Mouse (Mus musculus) adrenal gland, postnatal 25 days (tissue): Measurements from ENCODE around the gene Gpd2. TPM values are rescaled to one million over a fixed set of nuclear protein-coding genes. Genes with fewer than 3 reads are reported as not detected.

Source experiments
- DNase-seq: peaks from one replicate; pipeline ENCODE4 v3.0.0; 2021; ENCODE audit warnings: mixed read lengths
- total RNA-seq: library from RNA; stranded (reverse); gene quantifications from 2 replicates; pipeline ENCODE4 v1.2.3, GENCODE M21; 2021

The Gpd2 gene
- total RNA-seq, 1 experiment from 2014 or later = 94.8 TPM

DNA sequence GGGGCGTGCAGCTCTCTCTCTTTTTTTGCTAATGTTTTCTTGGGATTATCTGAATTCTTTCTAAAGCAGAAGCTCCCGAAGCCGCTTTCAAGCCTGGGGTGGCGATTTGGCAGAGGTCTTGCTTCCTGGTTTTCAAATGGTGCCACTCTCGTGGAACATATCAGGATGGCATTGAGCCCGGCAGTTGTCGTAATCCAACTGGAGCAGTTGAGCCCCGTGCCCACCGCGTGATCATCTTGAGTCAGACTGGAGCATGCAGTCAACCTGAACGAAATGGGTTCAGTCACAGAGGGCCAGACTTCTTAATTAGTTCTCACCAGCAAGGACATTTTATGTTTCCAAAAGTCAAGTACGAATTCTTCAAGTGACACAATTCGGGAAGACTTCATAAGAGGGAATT, 158.6 kb downstream of the Gpd2 start:
- DNase-seq = no peak

- DNase-seq = no peak
Measured at GRCm38 (mm10) chr2:57397727-57398126, 160.3 kb downstream of the Gpd2 start.

DNA sequence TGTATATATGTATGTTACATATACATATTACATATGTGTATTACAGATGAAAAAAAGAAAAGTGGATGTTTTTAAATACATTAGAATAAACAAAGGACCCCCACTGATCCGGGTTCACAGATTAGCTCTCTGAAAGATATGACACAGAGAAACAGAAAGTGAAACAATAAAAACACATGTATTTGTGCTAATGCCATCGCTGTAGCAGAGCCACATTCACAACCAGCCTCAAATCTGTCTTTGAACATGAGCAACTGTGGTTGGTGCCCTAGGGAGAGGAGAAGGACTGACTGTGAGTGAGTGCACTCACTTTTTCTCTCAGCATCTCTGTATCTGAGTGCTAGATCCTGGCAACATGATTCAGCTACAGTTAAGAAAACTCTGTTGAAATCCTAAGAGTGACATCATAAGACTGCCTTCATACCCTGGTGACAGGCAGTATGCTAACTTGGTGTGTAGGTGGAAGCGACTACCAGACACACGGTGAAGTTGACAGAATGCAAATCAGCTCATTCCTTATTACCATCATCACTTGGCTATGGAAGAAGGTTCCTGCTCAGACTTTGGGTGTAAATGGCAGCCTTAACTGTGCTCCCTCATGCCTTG, 170.1 kb downstream of the Gpd2 start:
- DNase-seq = no peak

DNA sequence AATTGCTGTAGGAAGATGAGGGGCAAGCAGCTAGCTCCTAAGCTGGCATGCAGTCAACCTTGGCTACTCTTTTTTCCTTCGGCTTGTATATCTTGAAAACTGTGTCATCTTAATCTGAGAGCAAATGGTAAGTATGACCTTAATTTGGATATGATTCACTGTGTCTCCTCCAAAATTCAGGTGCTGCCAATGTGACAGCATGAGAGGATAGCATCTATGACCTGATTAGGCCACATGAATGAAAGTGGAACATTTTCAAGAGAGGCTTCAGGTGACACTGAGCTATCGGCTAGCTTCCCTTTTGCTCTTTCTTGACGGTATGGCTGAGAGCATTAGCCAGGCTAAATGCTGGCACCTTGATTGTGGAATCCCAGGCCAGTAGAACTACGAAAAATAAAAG, 171.0 kb downstream of the Gpd2 start:
- no peak for DNase-seq

- no peak for DNase-seq
Measured at GRCm38 (mm10) chr2:57411551-57411950, 174.1 kb downstream of the Gpd2 start.

DNA sequence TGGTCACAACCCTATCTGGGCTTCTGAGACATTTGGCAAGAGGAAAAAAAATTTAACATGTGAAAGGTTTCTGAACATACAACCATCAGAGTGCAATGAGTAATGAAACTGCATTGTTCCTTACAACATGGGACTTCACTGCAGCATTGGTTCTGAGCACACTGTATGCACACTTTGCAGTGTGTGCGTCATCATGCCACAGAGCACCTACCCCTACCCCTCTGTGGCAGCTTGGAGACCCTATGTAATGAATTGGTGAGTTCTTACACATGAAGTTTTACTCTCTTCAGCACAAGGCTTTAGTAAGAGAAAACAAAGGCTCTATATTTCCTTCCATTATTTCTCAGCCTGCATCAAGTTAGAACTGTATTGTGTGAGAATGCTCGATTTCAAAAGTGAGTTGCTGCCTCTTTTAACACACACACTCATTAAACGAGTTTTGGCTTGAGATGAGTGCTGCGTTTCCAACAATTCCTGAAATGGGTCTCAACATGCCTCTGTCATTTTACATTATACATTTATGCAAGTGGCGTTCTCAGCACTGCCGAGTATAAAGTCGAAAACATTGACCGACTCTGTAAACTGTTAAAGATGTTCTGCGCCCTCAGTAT, 177.2 kb downstream of the Gpd2 start:
- DNase-seq = no peak

GRCm38 (mm10) chr2:57416711-57417110, 179.3 kb downstream of the Gpd2 start:
- no peak for DNase-seq

Other genes with a start within 250 kb of the Gpd2 start
- gene Nr4a2, start 113.6 kb upstream of the Gpd2 start, total RNA-seq = 6.8 and 9.9 TPM in 2 replicates